Mouse (Mus musculus): Measurements from ENCODE around the gene Slc9a7.

Slc9a7 gene

GRCm38 (mm10) chrX:20129466-20129865 is 162.1 kb downstream of the Slc9a7 start:
- peak; percentile 28 for DNase-seq

DNA sequence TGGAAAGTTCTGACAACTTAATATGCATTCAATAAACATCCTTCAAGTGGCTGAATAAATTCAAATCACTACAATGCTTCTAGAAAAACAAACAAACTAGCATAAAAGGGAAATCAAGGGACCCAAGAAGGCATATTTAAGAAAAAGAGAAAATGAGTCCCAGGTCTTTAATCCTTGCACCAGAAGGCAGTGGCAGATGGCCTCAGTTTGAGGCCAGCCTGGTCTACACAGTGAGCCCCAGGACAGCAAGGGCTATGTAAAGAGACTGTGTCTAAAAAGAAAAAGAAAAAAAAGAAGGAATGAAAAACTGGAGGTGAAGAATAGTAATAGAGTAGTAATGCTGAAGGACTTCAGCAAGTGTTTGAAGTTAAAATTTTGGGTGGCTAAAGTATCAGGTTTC is 162.7 kb downstream of the Slc9a7 start:
- DNase-seq = no peak

DNA sequence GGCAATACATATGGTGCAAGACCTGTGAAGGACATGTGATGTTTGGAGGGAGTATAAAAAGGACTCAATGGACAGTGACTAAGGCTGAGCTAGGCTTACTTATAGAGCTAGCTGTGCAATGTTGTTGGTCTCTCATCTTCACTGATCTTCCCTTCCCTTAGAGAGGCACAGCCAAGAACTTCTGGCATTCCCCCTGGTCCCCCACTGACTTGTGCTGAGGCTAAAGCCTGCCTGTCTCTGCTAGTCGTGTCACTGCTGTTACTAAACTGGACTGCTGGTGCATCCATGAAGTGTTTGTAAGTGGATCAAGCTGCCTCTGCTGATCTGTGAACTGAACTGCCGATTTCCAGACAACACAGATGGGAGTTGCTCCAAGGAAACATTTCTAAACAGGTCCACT is 166.1 kb downstream of the Slc9a7 start:
- DNase-seq = peak; percentile 2

DNA sequence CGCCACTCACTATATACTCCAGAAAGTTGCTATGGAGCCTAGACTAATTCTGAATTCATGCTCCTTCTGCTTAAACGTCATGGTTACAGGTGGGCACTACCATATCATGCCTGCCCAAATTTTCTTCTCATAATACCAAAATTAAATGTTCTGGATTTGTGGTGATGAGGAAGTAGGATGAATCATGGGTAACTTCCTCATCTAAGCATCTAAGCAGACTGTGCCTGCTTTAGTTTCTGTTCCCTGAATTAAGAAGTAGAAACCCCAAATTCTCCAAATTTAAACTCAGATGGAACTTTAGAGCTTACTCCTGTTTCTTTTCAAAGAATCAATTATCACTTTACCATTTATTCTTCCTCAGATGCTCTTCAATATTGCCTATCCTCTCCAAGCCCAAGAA is 173.9 kb downstream of the Slc9a7 start:
- no peak for DNase-seq

DNA sequence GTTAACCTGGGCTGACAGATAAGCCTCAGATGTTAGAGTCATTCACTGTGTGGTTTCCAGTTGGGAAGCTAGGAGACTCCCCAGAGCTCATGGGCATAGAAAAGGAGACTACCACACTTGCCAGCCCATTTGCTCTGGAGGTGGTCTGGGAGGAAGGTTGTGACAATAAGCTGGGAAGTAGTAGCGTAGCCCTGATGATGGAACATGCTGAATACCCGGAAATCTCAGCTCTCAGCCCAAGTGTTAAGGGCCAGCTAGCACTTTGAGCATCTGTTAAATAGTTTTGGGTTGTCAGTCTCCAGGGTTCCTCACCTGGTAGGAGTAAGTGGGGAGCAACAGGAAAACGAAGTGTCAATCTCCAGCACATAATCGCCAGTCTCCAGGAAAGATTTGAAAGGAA is 221.4 kb downstream of the Slc9a7 start:
- no peak for DNase-seq

DNA sequence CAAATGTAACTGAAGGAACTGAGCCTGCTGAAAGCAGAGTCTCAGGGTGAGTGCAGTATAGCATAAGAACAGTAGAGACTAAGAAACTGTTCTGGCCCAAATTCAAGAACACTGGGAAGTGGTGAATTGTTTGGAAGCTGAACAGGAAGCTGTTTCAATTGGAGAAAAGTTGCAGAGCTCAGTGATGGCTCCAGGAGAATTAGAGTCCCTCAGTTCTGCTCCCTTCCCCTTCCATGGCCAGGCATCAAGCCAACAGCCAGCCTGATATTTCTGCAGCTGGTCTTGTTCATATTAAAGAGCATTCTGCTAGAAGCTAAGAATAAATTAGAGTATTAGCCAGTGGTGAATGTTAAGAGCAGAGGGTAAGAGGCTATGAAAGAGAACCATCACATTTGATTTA is 225.0 kb downstream of the Slc9a7 start:
- DNase-seq = peak; percentile 16

GRCm38 (mm10) chrX:20061764-20062480 is 229.7 kb downstream of the Slc9a7 start:
- no peak for DNase-seq

GRCm38 (mm10) chrX:20060769-20061315 is 230.8 kb downstream of the Slc9a7 start:
- DNase-seq = no peak

- peak; percentile 15 for DNase-seq
These were observed 231.4 kb downstream of the Slc9a7 start for GRCm38 (mm10) chrX:20060096-20060768.

DNA sequence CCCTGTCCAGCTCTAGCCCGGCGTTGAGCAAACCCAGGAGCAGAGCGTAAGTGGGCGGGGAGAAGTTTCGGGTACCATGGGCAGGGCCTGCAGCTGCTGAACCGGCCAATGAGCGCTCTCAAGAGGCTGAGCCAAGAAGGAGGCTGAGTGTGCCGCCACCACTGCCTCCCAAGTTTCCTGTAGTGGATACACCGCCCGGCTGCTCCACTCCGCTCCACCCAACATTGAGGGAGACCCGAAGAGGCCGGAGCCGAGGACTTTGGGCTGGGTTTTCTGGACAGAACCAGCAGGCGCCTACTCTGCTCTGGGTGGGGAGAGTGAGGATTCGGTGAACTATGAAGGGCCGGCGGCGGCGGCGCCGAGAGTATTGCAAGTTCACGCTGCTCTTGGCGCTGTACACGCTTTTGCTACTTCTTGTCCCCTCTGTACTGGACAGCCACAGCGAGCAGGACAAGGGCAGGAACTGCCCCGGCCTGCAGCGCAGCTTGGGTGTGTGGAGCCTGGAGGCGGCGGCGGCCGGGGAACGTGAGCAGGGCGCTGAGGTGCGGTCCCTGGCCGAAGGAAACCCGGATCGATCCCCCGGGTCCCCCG is 232.1 kb downstream of the Slc9a7 start, which contains the start of gene Chst7:
Gene Chst7, plus strand, starts transcription at position 180 of the 591 bp plus-strand sequence.
- DNase-seq = peak; percentile 85

All from lung, postnatal 10 days (tissue).